Mouse (Mus musculus): ENCODE measurements around the gene Sox5. TPM values are rescaled to one million over a fixed set of nuclear protein-coding genes. Genes with fewer than 3 reads are reported as not detected.

The Sox5 gene
- total and polyA plus RNA-seq, 3 experiments: 0.08 to 0.47 (median 0.46) TPM

DNA sequence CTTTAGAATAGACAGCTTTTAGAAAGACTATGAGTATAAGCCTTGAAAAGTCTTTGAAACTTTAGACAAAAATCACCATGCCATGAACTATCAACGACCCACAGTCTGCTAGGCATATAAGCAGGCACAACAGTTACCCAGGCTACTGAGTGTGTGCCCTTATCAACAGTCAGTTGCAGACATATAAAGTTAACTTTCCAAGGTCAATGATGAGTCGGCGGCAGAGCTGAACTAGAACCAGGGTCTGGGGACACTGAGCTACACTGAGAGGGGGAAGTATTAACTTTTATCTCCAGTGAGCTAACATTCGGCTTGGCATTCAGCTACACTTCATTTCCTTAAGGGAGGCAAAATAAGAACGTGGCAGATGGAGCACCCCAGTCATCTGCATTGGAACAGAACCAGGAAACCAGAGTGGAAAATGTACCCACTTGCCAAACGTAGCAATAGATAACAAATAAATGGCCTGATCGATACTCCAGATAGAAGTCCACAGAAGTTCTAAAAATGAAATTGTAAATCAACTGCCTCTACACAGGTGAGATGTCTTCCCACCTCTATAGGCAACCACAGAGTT, 154.2 kb downstream of the Sox5 start:
- Histone ChIP-seq H3K27me3 (replicated peaks) (no peaks in the 10 kb centered on the region), H3K27ac (ENCODE audit: insufficient read depth, low read depth) (no peak overlapping the region), H3K9me3 (replicated peaks; ENCODE audit: low read length) (no peaks in the 10 kb centered on the region), H3K4me3 (replicated peaks in 1 of 3; ENCODE audit: low read depth in 2 of 3, low read length in 2 of 3, poor library complexity in 1 of 3) (no peak overlapping the region), H3K9ac (ENCODE audit: insufficient read depth, low read depth) (no peak overlapping the region), H3K4me1 (ENCODE audit: control insufficient read depth in 1 of 2, insufficient read depth in 2 of 2) (peaks cover 0 to 19% of the 10 kb centered on the region in 2 experiments; a peak in 2 of 4 replicates), H3K79me2 (replicated peaks; ENCODE audit: control insufficient read depth, extremely low read depth, insufficient read depth, poor library complexity, severe bottlenecking) (no peaks in the 10 kb centered on the region), H3K36me3 (replicated peaks in 1 of 2; ENCODE audit: control insufficient read depth in 1 of 2, insufficient read depth in 1 of 2, low read length in 1 of 2) (no peaks in the 10 kb centered on the region), H3K4me2 (ENCODE audit: insufficient read depth, low read depth, poor library complexity, severe bottlenecking) (no peak overlapping the region)
- DNase-seq (ENCODE audit: extremely low read depth): no peak
- dilution Hi-C loops (cut with MboI; ENCODE audit: extremely low pct_ligation_motif_present, extremely low pct_unique_long_range_greater_than_20kb, low sequenced_read_pairs) (no loop called here), in situ Hi-C loops (cut with MboI; ENCODE audit: low pct_ligation_motif_present, low pct_unique_long_range_greater_than_20kb, low sequenced_read_pairs) (no loop called here)
- no peak for TF ChIP-seq EP300 (IDR thresholded peaks at IDR 0.05; ENCODE audit: low read length)

DNA sequence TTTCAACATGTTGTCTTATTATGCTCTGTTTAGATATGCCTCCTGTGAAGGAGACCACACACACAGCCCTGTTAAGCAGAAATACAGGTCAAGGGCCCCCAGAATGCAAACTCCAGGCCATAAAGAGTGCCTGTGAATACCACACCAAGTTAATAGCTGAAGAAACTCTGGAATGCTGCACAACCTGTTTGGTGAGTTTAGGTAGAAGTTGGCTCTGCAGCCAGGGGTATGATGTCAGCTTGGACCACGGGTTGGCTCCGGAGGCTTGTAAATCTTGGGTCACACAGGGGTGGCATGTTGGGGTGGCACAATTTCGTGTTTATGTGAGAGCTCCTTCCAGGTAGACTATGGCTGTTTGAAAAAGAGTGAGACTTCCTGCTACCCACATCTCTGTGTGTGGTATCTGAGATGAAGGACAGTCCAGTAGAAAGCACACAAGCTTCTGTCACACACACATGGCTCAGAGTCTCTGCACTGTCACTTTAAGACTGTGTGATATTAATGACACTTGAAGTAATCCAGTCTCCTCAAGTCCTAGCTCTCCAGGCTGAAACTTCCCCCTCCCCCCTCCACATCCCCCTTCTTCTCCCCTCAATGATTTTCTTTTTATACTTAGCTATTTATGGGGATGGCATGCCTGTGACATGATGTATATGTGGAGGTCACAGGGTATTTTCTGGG, 160.5 kb downstream of the Sox5 start:
- in situ Hi-C loops (cut with MboI; ENCODE audit: low pct_ligation_motif_present, low pct_unique_long_range_greater_than_20kb, low sequenced_read_pairs): no loop called here
- no peaks in the 10 kb centered on the region for H3K9me3 ChIP-seq (replicated peaks; ENCODE audit: low read length)
- no peak for DNase-seq (ENCODE audit: extremely low read depth)
- TF ChIP-seq NELFE (IDR thresholded peaks at IDR 0.05; ENCODE audit: low read depth, low read length): no peak
- no peak for TF ChIP-seq USF2 (conservative IDR thresholded peaks at IDR 0.05; ENCODE audit: low read depth, low read length)
- no peak for TF ChIP-seq CHD1 (IDR thresholded peaks at IDR 0.05; ENCODE audit: low read depth, low read length)
- no peak for TF ChIP-seq MAX (IDR thresholded peaks at IDR 0.05; ENCODE audit: low read length)
- no peak for TF ChIP-seq POLR2AphosphoS2 (IDR thresholded peaks at IDR 0.05; ENCODE audit: low read depth, low read length)
- no peak for TF ChIP-seq TBP (conservative IDR thresholded peaks at IDR 0.05; ENCODE audit: low read depth, low read length)
- no peak for TF ChIP-seq ZNF384 (IDR thresholded peaks at IDR 0.05; ENCODE audit: low read depth, low read length)
- no peak for TF ChIP-seq BHLHE40 (IDR thresholded peaks at IDR 0.05; ENCODE audit: low read depth, low read length)
- TF ChIP-seq USF1 (IDR thresholded peaks at IDR 0.05; ENCODE audit: low read depth, low read length): no peak
- TF ChIP-seq CTCF (conservative IDR thresholded peaks at IDR 0.05 in 1 of 2, IDR thresholded peaks at IDR 0.05 in 1 of 2; ENCODE audit: low read depth in 2 of 2, low read length in 2 of 2): no peak
- TF ChIP-seq PAX5 (IDR thresholded peaks at IDR 0.05; ENCODE audit: low read length): no peak
- no peak for TF ChIP-seq IRF4 (IDR thresholded peaks at IDR 0.05; ENCODE audit: low read depth, low read length)
- no peak for TF ChIP-seq TCF12 (IDR thresholded peaks at IDR 0.05; ENCODE audit: low read depth, low read length)
- TF ChIP-seq POLR2A (IDR thresholded peaks at IDR 0.05; ENCODE audit: low read depth, low read length): no peak
- no peak for TF ChIP-seq GABPA (IDR thresholded peaks at IDR 0.05; ENCODE audit: insufficient replicate concordance, low read depth, low read length)
- TF ChIP-seq RCOR1 (conservative IDR thresholded peaks at IDR 0.05; ENCODE audit: low read depth, low read length): no peak
- H3K9ac ChIP-seq (ENCODE audit: insufficient read depth, low read depth): no peak overlapping the region
- H3K79me2 ChIP-seq (replicated peaks; ENCODE audit: control insufficient read depth, extremely low read depth, insufficient read depth, poor library complexity, severe bottlenecking): no peaks in the 10 kb centered on the region
- H3K36me3 ChIP-seq (replicated peaks in 1 of 2; ENCODE audit: control insufficient read depth in 1 of 2, insufficient read depth in 1 of 2, low read length in 1 of 2): no peaks in the 10 kb centered on the region
- no peaks in the 10 kb centered on the region for H3K27me3 ChIP-seq (replicated peaks)
- H3K4me2 ChIP-seq (ENCODE audit: insufficient read depth, low read depth, poor library complexity, severe bottlenecking): no peak overlapping the region
- dilution Hi-C loops (cut with MboI; ENCODE audit: extremely low pct_ligation_motif_present, extremely low pct_unique_long_range_greater_than_20kb, low sequenced_read_pairs): no loop called here
- peaks cover 0 to 17% of the 10 kb centered on the region in 2 experiments; a peak in 2 of 4 replicates for H3K4me1 ChIP-seq (ENCODE audit: control insufficient read depth in 1 of 2, insufficient read depth in 2 of 2)
- H3K27ac ChIP-seq (ENCODE audit: insufficient read depth, low read depth): no peak overlapping the region
- H3K4me3 ChIP-seq (replicated peaks in 1 of 3; ENCODE audit: low read depth in 2 of 3, low read length in 2 of 3, poor library complexity in 1 of 3): no peak overlapping the region

Measured in CH12.LX (cell line).